Mouse (Mus musculus) common myeloid progenitor, adult 5-6 weeks (primary cell): ENCODE data around the gene Oprd1. TPM values are rescaled to one million over a fixed set of nuclear protein-coding genes. Genes with fewer than 3 reads are reported as not detected.

Experiments
- ATAC-seq: replicated peaks from 2 replicates; pipeline ENCODE4 v1.8.0; 2016; ENCODE audit warnings: low read depth, mild to moderate bottlenecking, moderate TSS enrichment, inconsistent platforms; ENCODE audit not compliant: poor library complexity, severe bottlenecking
- total RNA-seq: library from RNA; stranded (forward); fragments of 200-1000, 187-1606 nt; gene quantifications from 2 replicates; pipeline ENCODE4 v1.2.3, GENCODE M21; 2017

Gene Oprd1
- total RNA-seq, 1 experiment from 2014 or later, result not detected

GRCm38 (mm10) chr4:132138640-132139039 lies 5.6 kb downstream of the Oprd1 start:
- ATAC-seq, result no peak

- ATAC-seq, result no peak
Observed at GRCm38 (mm10) chr4:132137013-132137412, 7.3 kb downstream of the Oprd1 start.

GRCm38 (mm10) chr4:132133920-132134319 lies 10.4 kb downstream of the Oprd1 start:
- no peak for ATAC-seq

GRCm38 (mm10) chr4:132133381-132133780 lies 10.9 kb downstream of the Oprd1 start:
- ATAC-seq, result no peak

GRCm38 (mm10) chr4:132132297-132132696 lies 12.0 kb downstream of the Oprd1 start:
- ATAC-seq, result no peak

GRCm38 (mm10) chr4:132131790-132132189 lies 12.5 kb downstream of the Oprd1 start:
- ATAC-seq, result no peak

GRCm38 (mm10) chr4:132131116-132131515 lies 13.2 kb downstream of the Oprd1 start:
- ATAC-seq, result no peak

GRCm38 (mm10) chr4:132130645-132131044 lies 13.6 kb downstream of the Oprd1 start:
- no peak for ATAC-seq

- no peak for ATAC-seq
Observed at GRCm38 (mm10) chr4:132130134-132130533, 14.2 kb downstream of the Oprd1 start.

GRCm38 (mm10) chr4:132128997-132129636 lies 15.2 kb downstream of the Oprd1 start:
- ATAC-seq, result no peak

GRCm38 (mm10) chr4:132127091-132127490 lies 17.2 kb downstream of the Oprd1 start:
- ATAC-seq, result no peak

- no peak for ATAC-seq
Observed at GRCm38 (mm10) chr4:132123166-132123565, 21.1 kb downstream of the Oprd1 start.

- no peak for ATAC-seq
Observed at GRCm38 (mm10) chr4:132121674-132122073, 22.6 kb downstream of the Oprd1 start.

GRCm38 (mm10) chr4:132119566-132119965 lies 24.7 kb downstream of the Oprd1 start:
- ATAC-seq, result no peak

GRCm38 (mm10) chr4:132116315-132116714 lies 28.0 kb downstream of the Oprd1 start:
- no peak for ATAC-seq

GRCm38 (mm10) chr4:132113411-132114095 lies 30.7 kb downstream of the Oprd1 start:
- peak; percentile 58 for ATAC-seq

GRCm38 (mm10) chr4:132111227-132111626 lies 33.1 kb downstream of the Oprd1 start:
- no peak for ATAC-seq

GRCm38 (mm10) chr4:132108221-132108620 lies 36.1 kb downstream of the Oprd1 start:
- no peak for ATAC-seq

GRCm38 (mm10) chr4:132101152-132101551 lies 43.1 kb downstream of the Oprd1 start:
- ATAC-seq, result no peak

- no peak for ATAC-seq
Observed at GRCm38 (mm10) chr4:132099548-132099947, 44.7 kb downstream of the Oprd1 start.

- no peak for ATAC-seq
Observed at GRCm38 (mm10) chr4:132095043-132095442, 49.2 kb downstream of the Oprd1 start.

- no peak for ATAC-seq
Observed at GRCm38 (mm10) chr4:132093928-132094327, 50.4 kb downstream of the Oprd1 start.
